Mouse (Mus musculus): ENCODE measurements around the gene Pxylp1.

Pxylp1 gene

DNA sequence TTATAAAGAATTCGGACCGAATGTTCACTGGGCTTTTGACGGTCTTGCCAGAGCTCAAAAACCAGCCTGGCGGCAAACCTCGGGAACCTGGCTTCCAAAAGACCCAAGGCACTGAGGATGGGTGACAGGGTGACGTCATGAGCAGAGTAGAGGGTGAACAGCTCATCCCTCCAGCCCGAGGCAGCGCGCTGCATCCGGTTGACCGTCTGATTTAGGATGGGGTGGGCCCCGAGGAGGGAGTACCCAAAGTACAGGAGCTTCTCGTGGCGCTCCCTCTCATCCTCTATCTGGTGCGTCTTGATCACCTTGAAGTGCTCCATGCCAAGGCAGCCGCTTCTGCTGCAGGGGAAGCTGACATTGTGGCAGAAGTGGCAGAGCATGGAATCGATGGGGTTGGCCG, 67.6 kb downstream of the Pxylp1 start:
- no peak for TF ChIP-seq GATA4 (IDR thresholded peaks at IDR 0.05; ENCODE audit: insufficient replicate concordance, low read length)

DNA sequence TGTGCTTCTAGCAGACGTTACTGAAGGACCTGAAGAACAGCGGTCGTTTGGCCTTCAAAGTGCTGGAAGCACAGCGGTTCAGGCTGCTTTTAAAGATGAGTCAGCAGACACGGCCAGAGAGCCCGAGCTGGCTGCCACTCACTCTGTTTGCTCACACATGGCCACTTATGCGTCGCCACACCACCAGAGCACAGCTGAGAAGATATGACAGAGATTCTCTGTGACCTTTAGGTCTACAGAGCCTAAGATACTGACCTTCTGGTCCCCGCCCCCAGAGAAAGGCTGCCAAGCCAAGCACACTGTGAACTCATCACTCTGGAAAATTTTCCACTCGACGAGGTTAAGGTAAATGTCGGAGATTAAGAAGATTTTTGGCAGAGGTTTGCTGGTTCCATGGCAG, 68.4 kb downstream of the Pxylp1 start:
- no peak for TF ChIP-seq GATA4 (IDR thresholded peaks at IDR 0.05; ENCODE audit: insufficient replicate concordance, low read length)

GRCm38 (mm10) chr9:96823541-96823940, 68.9 kb downstream of the Pxylp1 start:
- TF ChIP-seq GATA4 (IDR thresholded peaks at IDR 0.05; ENCODE audit: insufficient replicate concordance, low read length): no peak

DNA sequence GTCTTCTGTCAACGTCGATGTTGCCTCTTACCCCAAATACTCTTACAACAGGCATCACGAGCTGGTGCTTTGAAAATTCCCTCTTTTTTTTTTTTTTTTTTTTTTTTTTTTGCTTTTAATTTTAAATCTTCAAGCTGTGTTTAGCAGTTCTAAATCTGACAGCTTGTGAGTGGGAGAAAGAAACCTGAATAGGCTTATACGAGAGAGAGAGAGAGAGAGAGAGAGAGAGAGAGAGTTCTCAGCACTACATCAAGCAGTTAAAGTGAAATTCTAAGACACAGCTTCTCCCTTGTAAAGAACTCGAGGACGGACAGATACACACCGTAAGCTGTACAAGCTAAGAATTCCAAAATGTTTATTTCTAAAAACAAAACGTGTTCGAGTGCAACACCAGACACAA, 69.5 kb downstream of the Pxylp1 start:
- no peak for TF ChIP-seq GATA4 (IDR thresholded peaks at IDR 0.05; ENCODE audit: insufficient replicate concordance, low read length)

DNA sequence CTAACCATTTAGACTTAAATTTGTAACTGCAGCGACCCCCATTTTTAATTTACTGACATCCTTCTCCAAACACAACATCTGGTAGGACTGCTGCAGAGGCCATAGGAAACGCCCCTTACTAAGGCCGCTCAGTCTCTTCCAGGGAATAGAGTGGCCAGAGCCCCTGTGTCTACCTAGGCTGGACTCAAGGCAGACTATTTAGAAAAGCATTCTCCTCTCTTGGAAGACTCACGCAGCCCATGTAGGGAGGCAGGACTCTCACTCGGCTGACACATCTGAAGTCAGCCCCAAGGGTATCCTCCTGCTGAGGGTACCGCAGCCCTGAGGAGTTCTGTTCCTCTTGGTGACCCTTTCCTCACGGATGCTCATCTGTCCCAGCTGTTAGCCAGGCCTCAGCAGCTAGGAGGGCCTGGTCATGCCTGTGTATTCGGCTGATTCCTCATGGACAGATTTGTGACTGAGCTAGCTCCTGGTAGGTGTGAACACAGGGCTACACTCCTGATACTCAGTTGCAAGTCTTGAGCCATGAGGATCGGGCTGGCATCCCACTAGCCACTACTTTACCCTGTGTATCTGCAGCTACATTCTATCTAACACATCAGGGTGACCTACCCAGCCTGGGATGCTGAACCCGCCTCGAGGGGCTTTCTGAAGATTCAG, 73.5 kb downstream of the Pxylp1 start:
- no peak for TF ChIP-seq GATA4 (IDR thresholded peaks at IDR 0.05; ENCODE audit: insufficient replicate concordance, low read length)

DNA sequence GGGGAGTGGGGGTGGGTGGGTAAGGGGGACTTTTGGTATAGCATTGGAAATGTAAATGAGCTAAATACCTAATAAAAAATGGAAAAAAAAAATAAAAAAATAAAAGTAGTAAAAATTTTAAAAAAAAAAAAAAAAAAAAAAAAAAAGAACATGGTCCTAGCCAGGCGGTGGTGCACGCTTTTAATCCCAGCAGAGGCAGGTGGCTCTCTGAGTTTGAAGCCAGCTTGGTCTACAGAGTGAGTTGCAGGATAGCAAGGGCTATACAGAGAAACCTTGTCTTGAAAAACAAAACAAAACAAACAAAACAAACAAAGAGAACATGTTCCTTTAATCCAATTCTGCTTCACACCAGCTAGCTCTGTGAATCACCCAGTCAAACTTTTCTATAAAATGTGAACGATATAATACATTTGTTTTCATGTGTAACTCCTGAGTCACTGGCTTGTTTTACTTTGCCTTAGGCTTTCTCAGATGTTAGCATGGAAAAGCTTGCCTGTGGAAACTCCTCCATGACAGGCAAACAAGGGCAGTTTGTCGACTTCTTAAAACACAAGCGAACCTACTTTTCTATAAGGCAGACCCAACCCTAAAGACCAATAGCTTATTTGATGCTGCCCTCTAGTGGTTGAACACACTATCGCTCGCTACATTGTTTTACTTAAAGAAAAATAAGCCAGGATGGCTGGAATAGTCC, 74.2 kb downstream of the Pxylp1 start:
- TF ChIP-seq GATA4 (IDR thresholded peaks at IDR 0.05; ENCODE audit: insufficient replicate concordance, low read length): no peak

DNA sequence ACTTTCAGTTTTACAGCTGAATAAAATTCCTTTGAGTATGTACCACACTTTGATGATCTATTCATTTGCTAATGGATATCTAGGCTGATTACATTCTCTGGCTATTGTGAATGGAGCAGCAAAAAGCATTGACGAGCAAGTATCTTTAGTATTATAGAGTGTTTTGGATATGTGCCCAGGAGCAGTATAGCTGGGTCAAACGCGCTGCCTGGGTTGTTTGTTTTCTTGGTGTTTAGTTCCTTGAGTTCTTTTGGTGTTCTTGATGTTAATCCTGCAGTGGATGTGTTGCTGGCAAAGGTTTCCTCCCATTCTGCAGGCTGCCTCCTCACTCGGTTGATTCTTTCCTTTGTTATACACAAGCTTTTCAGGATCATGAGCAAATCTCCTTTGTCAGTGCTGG, 80.5 kb downstream of the Pxylp1 start:
- no peak for TF ChIP-seq GATA4 (IDR thresholded peaks at IDR 0.05; ENCODE audit: insufficient replicate concordance, low read length)

DNA sequence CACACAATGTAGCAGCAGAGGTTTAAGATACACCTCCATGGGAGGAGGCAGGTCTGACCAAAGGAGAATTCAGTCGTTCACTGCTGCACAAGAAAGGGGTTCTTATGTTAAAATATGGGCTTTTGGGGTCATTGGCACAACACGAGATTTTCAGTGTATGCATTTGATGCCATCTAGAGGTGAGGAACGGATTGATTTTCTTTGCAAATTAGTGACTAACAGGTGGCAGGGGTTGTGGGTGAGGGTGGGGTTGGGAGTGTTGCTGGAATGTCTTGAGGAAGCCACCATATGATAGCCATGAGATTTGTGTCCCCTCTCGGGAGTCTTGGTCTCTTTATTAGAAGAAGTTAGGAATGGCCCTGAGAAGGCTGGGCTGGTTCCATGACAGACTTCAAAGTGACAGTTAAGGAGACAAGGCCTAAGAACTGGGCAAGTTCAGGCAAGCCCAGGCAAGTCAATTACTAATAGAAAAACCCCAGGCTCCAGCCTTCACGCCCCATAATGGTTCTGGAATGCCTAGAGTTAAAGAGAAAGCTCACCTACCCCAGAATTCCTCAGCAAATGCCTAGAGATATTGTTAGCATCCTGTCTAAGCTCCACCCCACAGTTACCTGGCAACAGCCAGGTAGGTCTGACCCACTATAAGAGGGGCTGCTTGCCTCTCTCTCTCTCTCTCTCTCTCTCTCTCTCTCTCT, 92.2 kb downstream of the Pxylp1 start:
- TF ChIP-seq GATA4 (IDR thresholded peaks at IDR 0.05; ENCODE audit: insufficient replicate concordance, low read length): no peak

GRCm38 (mm10) chr9:96797311-96797710, 95.2 kb downstream of the Pxylp1 start:
- TF ChIP-seq GATA4 (IDR thresholded peaks at IDR 0.05; ENCODE audit: insufficient replicate concordance, low read length): no peak

GRCm38 (mm10) chr9:96795399-96795928, 97.0 kb downstream of the Pxylp1 start:
- TF ChIP-seq GATA4 (IDR thresholded peaks at IDR 0.05; ENCODE audit: insufficient replicate concordance, low read length): no peak

- no peak for TF ChIP-seq GATA4 (IDR thresholded peaks at IDR 0.05; ENCODE audit: insufficient replicate concordance, low read length)
Observed at GRCm38 (mm10) chr9:96794601-96795000, 97.9 kb downstream of the Pxylp1 start.

DNA sequence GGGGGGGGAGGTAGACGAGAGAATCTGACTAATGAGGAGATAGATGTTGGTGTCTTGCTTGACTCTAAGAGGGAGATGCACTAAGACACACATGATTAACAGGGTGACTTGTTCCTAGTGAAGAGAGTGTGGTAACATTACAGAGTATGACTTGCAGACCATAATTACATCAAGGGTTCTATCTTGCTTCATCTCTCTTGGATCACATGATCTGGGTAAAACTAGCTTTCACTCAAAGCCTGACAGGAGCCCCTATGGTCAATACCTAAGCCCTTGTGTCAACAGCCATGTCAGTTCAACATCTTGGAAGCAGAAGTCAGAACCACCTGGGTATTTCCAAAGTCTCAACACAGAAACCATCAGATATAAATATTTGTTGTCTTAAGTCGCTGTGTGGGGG, 99.9 kb downstream of the Pxylp1 start:
- no peak for TF ChIP-seq GATA4 (IDR thresholded peaks at IDR 0.05; ENCODE audit: insufficient replicate concordance, low read length)

GRCm38 (mm10) chr9:96790389-96791007, 102.0 kb downstream of the Pxylp1 start:
- no peak for TF ChIP-seq GATA4 (IDR thresholded peaks at IDR 0.05; ENCODE audit: insufficient replicate concordance, low read length)

DNA sequence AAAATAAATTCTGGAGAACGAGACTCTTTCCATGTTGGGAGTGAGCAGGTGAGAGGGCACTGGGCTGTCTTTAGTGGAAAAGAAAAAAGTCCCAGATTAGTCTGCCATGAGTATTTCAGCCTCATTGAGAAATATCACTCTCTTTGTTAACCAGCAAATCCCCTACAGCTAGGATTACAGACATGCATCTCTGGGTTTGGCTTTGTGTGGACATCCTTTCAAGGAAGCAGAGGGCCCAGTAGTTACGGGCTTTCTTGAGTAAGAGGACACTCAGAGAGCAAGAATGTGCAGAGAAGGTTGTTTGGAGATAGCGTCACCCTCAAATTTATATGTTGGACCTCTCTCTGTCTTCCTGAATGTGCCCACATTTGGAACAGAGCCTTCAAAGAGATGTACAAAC, 102.6 kb downstream of the Pxylp1 start:
- no peak for TF ChIP-seq GATA4 (IDR thresholded peaks at IDR 0.05; ENCODE audit: insufficient replicate concordance, low read length)

- TF ChIP-seq GATA4 (IDR thresholded peaks at IDR 0.05; ENCODE audit: insufficient replicate concordance, low read length): no peak
Observed at GRCm38 (mm10) chr9:96787797-96788196, 104.7 kb downstream of the Pxylp1 start.

All from liver, adult (tissue).